Mouse (Mus musculus): ENCODE results near the gene Taf8. TPM values are rescaled to one million over a fixed set of nuclear protein-coding genes. Genes with fewer than 3 reads are reported as not detected.

The Taf8 gene
- polyA plus RNA-seq, 1 experiment: 26.5 TPM

DNA sequence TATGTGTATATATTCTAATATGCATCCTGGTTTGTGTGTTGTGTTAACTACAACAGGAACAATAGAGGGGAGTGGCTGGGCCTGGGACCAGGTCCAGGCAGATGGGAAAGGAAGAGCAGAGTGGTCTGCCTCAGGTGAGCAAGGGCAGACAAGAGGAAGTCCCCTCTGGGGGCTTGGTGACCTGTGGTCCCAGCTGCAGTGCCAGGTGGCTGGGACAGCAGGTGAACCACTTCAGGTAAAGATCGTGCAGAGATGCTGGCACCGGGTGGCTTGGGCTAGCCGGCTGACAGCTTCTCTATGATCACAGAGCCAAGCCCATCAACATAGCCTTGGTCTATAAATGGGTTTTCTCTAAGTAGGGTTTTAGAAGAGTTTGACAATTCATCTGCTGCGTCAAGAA is 32.0 kb downstream of the Taf8 start:
- DNase-seq (ENCODE audit: low read depth in 1 of 2, low spot score in 2 of 2): no peak
- no peaks in the 10 kb centered on the region for H3K27me3 ChIP-seq (ENCODE audit: control insufficient read depth, insufficient read depth, low read length)
- no peaks in the 10 kb centered on the region; the same call in 1 of the 2 replicates for H3K4me1 ChIP-seq (ENCODE audit: control insufficient read depth, insufficient read depth, insufficient read length)
- H3K27ac ChIP-seq (ENCODE audit: insufficient read depth, low read length): no peak overlapping the region
- no peak for TF ChIP-seq POLR2A (IDR thresholded peaks at IDR 0.05; ENCODE audit: low read depth, low read length)
- TF ChIP-seq CTCF (IDR thresholded peaks at IDR 0.05; ENCODE audit: extremely low read depth, insufficient read depth, insufficient read length, insufficient replicate concordance): no peak
- 84% methylated on average over 4 of the region's 4 CpGs for WGBS
- no peaks in the 10 kb centered on the region for H3K36me3 ChIP-seq (ENCODE audit: control insufficient read depth, insufficient read depth, low read length)
- no peak overlapping the region for H3K4me3 ChIP-seq (ENCODE audit: extremely low read depth, insufficient read depth, insufficient read length)

DNA sequence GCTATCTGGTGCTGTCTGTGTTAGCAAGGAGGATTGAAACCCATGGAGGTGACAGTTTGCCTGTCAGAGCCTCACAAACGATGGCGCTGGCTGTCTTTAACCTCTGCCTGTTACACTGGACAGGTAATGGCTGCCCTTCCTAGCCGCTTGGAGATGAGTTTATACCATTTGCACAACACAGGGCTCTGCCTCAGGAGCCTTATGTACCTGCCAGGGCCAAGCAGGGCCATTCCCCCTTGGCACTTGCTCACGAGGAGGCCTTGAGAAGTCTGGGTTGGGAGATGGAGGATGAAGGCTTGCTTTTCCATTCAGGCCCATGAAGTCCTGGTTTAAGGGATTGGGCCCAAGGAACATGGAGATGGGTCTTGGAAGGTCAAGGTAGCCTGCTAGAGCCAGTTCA is 32.5 kb downstream of the Taf8 start:
- WGBS: 94% methylated on average over 4 of the region's 4 CpGs
- no peaks in the 10 kb centered on the region for H3K36me3 ChIP-seq (ENCODE audit: control insufficient read depth, insufficient read depth, low read length)
- H3K4me3 ChIP-seq (ENCODE audit: extremely low read depth, insufficient read depth, insufficient read length): no peak overlapping the region
- no peaks in the 10 kb centered on the region; the same call in 1 of the 2 replicates for H3K4me1 ChIP-seq (ENCODE audit: control insufficient read depth, insufficient read depth, insufficient read length)
- H3K27ac ChIP-seq (ENCODE audit: insufficient read depth, low read length): no peak overlapping the region
- H3K27me3 ChIP-seq (ENCODE audit: control insufficient read depth, insufficient read depth, low read length): no peaks in the 10 kb centered on the region
- no peak for DNase-seq (ENCODE audit: low read depth in 1 of 2, low spot score in 2 of 2)
- TF ChIP-seq POLR2A (IDR thresholded peaks at IDR 0.05; ENCODE audit: low read depth, low read length) (no peak), CTCF (IDR thresholded peaks at IDR 0.05; ENCODE audit: extremely low read depth, insufficient read depth, insufficient read length, insufficient replicate concordance) (no peak)

- no peaks in the 10 kb centered on the region for H3K36me3 ChIP-seq (ENCODE audit: control insufficient read depth, insufficient read depth, low read length)
- no peak for TF ChIP-seq CTCF (IDR thresholded peaks at IDR 0.05; ENCODE audit: extremely low read depth, insufficient read depth, insufficient read length, insufficient replicate concordance)
- no peak for TF ChIP-seq POLR2A (IDR thresholded peaks at IDR 0.05; ENCODE audit: low read depth, low read length)
- no peak overlapping the region for H3K4me3 ChIP-seq (ENCODE audit: extremely low read depth, insufficient read depth, insufficient read length)
- DNase-seq (ENCODE audit: low read depth in 1 of 2, low spot score in 2 of 2): no peak
- no peak overlapping the region for H3K27ac ChIP-seq (ENCODE audit: insufficient read depth, low read length)
- no peaks in the 10 kb centered on the region for H3K27me3 ChIP-seq (ENCODE audit: control insufficient read depth, insufficient read depth, low read length)
- WGBS: 54% methylated on average over 34 of the region's 34 CpGs
- no peaks in the 10 kb centered on the region; the same call in 1 of the 2 replicates for H3K4me1 ChIP-seq (ENCODE audit: control insufficient read depth, insufficient read depth, insufficient read length)
Measured at GRCm38 (mm10) chr17:47468466-47468865, 33.6 kb downstream of the Taf8 start.

GRCm38 (mm10) chr17:47468063-47468462 is 34.0 kb downstream of the Taf8 start:
- DNase-seq (ENCODE audit: low read depth in 1 of 2, low spot score in 2 of 2): no peak
- no peak for TF ChIP-seq CTCF (IDR thresholded peaks at IDR 0.05; ENCODE audit: extremely low read depth, insufficient read depth, insufficient read length, insufficient replicate concordance)
- no peak for TF ChIP-seq POLR2A (IDR thresholded peaks at IDR 0.05; ENCODE audit: low read depth, low read length)
- no peaks in the 10 kb centered on the region for H3K27me3 ChIP-seq (ENCODE audit: control insufficient read depth, insufficient read depth, low read length)
- H3K4me3 ChIP-seq (ENCODE audit: extremely low read depth, insufficient read depth, insufficient read length): no peak overlapping the region
- no peaks in the 10 kb centered on the region for H3K36me3 ChIP-seq (ENCODE audit: control insufficient read depth, insufficient read depth, low read length)
- 85% methylated on average over 11 of the region's 14 CpGs for WGBS
- no peak overlapping the region for H3K27ac ChIP-seq (ENCODE audit: insufficient read depth, low read length)
- H3K4me1 ChIP-seq (ENCODE audit: control insufficient read depth, insufficient read depth, insufficient read length): no peaks in the 10 kb centered on the region; the same call in 1 of the 2 replicates

GRCm38 (mm10) chr17:47467659-47468058 is 34.4 kb downstream of the Taf8 start:
- no peaks in the 10 kb centered on the region for H3K36me3 ChIP-seq (ENCODE audit: control insufficient read depth, insufficient read depth, low read length)
- no peaks in the 10 kb centered on the region; the same call in 1 of the 2 replicates for H3K4me1 ChIP-seq (ENCODE audit: control insufficient read depth, insufficient read depth, insufficient read length)
- H3K27me3 ChIP-seq (ENCODE audit: control insufficient read depth, insufficient read depth, low read length): no peaks in the 10 kb centered on the region
- TF ChIP-seq POLR2A (IDR thresholded peaks at IDR 0.05; ENCODE audit: low read depth, low read length): no peak
- no peak for TF ChIP-seq CTCF (IDR thresholded peaks at IDR 0.05; ENCODE audit: extremely low read depth, insufficient read depth, insufficient read length, insufficient replicate concordance)
- no peak for DNase-seq (ENCODE audit: low read depth in 1 of 2, low spot score in 2 of 2)
- 95% methylated on average over 11 of the region's 11 CpGs for WGBS
- no peak overlapping the region for H3K4me3 ChIP-seq (ENCODE audit: extremely low read depth, insufficient read depth, insufficient read length)
- no peak overlapping the region for H3K27ac ChIP-seq (ENCODE audit: insufficient read depth, low read length)

GRCm38 (mm10) chr17:47466284-47466683 is 35.8 kb downstream of the Taf8 start:
- 69% methylated on average over 9 of the region's 9 CpGs for WGBS
- Histone ChIP-seq H3K27ac (ENCODE audit: insufficient read depth, low read length) (no peak overlapping the region), H3K36me3 (ENCODE audit: control insufficient read depth, insufficient read depth, low read length) (no peaks in the 10 kb centered on the region), H3K4me1 (ENCODE audit: control insufficient read depth, insufficient read depth, insufficient read length) (no peaks in the 10 kb centered on the region; the same call in 1 of the 2 replicates), H3K4me3 (ENCODE audit: extremely low read depth, insufficient read depth, insufficient read length) (no peak overlapping the region), H3K27me3 (ENCODE audit: control insufficient read depth, insufficient read depth, low read length) (no peaks in the 10 kb centered on the region)
- TF ChIP-seq POLR2A (IDR thresholded peaks at IDR 0.05; ENCODE audit: low read depth, low read length) (no peak), CTCF (IDR thresholded peaks at IDR 0.05; ENCODE audit: extremely low read depth, insufficient read depth, insufficient read length, insufficient replicate concordance) (no peak)
- DNase-seq (ENCODE audit: low read depth in 1 of 2, low spot score in 2 of 2): no peak

- no peaks in the 10 kb centered on the region for H3K27me3 ChIP-seq (ENCODE audit: control insufficient read depth, insufficient read depth, low read length)
- no peak overlapping the region for H3K27ac ChIP-seq (ENCODE audit: insufficient read depth, low read length)
- no peak for DNase-seq (ENCODE audit: low read depth in 1 of 2, low spot score in 2 of 2)
- 89% methylated on average over 11 of the region's 11 CpGs for WGBS
- no peaks in the 10 kb centered on the region; the same call in 1 of the 2 replicates for H3K4me1 ChIP-seq (ENCODE audit: control insufficient read depth, insufficient read depth, insufficient read length)
- H3K36me3 ChIP-seq (ENCODE audit: control insufficient read depth, insufficient read depth, low read length): no peaks in the 10 kb centered on the region
- TF ChIP-seq CTCF (IDR thresholded peaks at IDR 0.05; ENCODE audit: extremely low read depth, insufficient read depth, insufficient read length, insufficient replicate concordance): no peak
- no peak for TF ChIP-seq POLR2A (IDR thresholded peaks at IDR 0.05; ENCODE audit: low read depth, low read length)
- no peak overlapping the region for H3K4me3 ChIP-seq (ENCODE audit: extremely low read depth, insufficient read depth, insufficient read length)
Measured at GRCm38 (mm10) chr17:47465016-47465415, 37.1 kb downstream of the Taf8 start.

Measured in spleen, adult 2 months (tissue).